Mouse (Mus musculus): ENCODE data around the gene B3gnt3. TPM values are rescaled to one million over a fixed set of nuclear protein-coding genes. Genes with fewer than 3 reads are reported as not detected.

B3gnt3 gene
- 6.1 TPM for polyA plus RNA-seq (2017; shearing (Covaris generic))

GRCm38 (mm10) chr8:71701414-71702086, at the start of gene B3gnt3:
TSS of gene B3gnt3 (minus strand) at chr8:71701789.

DNA sequence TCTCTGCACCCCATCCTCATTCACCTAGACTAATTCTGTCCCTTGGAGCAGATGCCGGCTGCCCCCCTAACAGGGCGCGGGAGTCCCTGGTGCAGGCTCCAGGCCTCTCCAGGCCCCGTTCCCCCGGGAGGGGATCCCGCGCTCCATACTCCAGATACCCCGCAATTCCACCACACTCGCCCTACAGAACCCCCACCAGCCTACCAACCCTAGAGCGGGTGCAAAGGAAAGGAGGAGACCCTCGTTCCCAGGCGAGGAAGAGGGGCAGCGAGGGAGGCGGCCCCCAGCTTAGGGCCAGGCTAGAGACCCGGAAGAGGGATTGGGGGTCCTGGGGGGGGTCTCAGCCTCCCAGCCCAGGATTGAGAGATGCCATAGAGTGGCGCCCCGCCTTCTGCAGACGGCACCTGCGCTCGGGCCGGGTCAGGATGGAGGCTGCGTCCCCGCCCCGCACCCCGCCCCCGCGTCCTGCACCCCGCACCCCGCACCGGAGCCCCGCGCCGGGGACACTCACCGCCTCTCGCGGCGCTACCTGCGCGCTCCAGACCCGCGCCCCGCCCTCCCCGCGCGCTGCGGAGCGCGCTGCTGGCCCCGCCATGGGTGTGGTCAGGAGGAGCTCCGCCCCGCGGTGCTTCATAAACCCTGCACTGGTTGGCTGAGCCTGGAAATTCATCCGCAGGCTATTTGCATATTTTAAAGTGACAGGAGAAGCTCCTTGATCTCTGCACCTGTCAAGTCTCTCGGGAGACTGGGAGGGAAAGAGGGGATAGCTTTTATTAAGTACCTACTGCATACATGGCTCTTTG, 23.7 kb upstream of the B3gnt3 start, which contains the start of gene Fcho1:
Gene Fcho1 (minus strand): TSS at position 595 of the 803 bp plus-strand sequence.

DNA sequence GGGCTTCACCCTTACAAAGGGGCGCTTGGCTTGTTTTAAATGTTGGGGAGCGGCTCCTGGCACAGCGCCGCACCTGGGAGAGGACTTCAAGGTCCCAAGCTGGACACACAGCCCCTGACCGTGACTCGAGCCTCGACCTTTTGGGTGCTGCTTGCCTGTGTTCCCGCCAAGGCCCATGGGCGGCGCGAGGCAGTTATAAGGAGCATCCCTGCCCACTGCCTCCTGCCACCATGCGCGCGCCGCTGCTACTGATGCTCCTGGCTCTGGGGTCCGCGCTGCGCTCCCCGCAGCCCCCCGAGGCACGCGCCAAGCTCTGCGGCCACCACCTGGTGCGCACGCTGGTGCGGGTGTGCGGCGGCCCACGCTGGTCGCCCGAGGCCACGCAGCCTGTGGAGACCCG, 12.6 kb downstream of the B3gnt3 start, which contains the start of gene Insl3:
Gene Insl3 (plus strand): TSS at position 187 of the 400 bp plus-strand sequence.

GRCm38 (mm10) chr8:71676020-71676741, 25.4 kb downstream of the B3gnt3 start, which contains the start of gene Jak3:
TSS of gene Jak3 (plus strand) at chr8:71676296.

GRCm38 (mm10) chr8:71671549-71671965, 30.0 kb downstream of the B3gnt3 start, which contains the start of gene Unc13a:
TSS of gene Unc13a (minus strand) at chr8:71671757.

Other genes with a start within 250 kb of the B3gnt3 start
- gene Abhd8, start 238.1 kb downstream of the B3gnt3 start, polyA plus RNA-seq (2017; shearing (Covaris generic)): 156 TPM
- gene Mrpl34, start 236.8 kb downstream of the B3gnt3 start, polyA plus RNA-seq (2017; shearing (Covaris generic)): 72.6 TPM
- gene Dda1, start 232.6 kb downstream of the B3gnt3 start, polyA plus RNA-seq (2017; shearing (Covaris generic)): 106 TPM
- 16.2 TPM for gene Ano8, start 215.8 kb downstream of the B3gnt3 start, polyA plus RNA-seq (2017; shearing (Covaris generic))
- 10.7 TPM for gene Gtpbp3, start 213.7 kb downstream of the B3gnt3 start, polyA plus RNA-seq (2017; shearing (Covaris generic))
- 0.55 TPM for gene Plvap, start 190.0 kb downstream of the B3gnt3 start, polyA plus RNA-seq (2017; shearing (Covaris generic))
- 0.19 TPM for gene Ccdc194, start 176.1 kb downstream of the B3gnt3 start, polyA plus RNA-seq (2017; shearing (Covaris generic))
- gene Bst2, start 164.3 kb downstream of the B3gnt3 start, polyA plus RNA-seq (2017; shearing (Covaris generic)): 116 TPM
- gene Mvb12a, start 158.9 kb downstream of the B3gnt3 start, polyA plus RNA-seq (2017; shearing (Covaris generic)): 96.2 TPM
- gene Tmem221, start 142.9 kb downstream of the B3gnt3 start, polyA plus RNA-seq (2017; shearing (Covaris generic)): 2.2 TPM
- 0.25 TPM for gene Nxnl1, start 135.2 kb downstream of the B3gnt3 start, polyA plus RNA-seq (2017; shearing (Covaris generic))
- 15.6 TPM for gene Slc27a1, start 132.9 kb downstream of the B3gnt3 start, polyA plus RNA-seq (2017; shearing (Covaris generic))
- gene Pgls, start 109.6 kb downstream of the B3gnt3 start, polyA plus RNA-seq (2017; shearing (Covaris generic)): 115 TPM
- gene Fam129c, start 104.1 kb downstream of the B3gnt3 start, polyA plus RNA-seq (2017; shearing (Covaris generic)): 13.0 TPM
- 51.1 TPM for gene Colgalt1, start 90.8 kb downstream of the B3gnt3 start, polyA plus RNA-seq (2017; shearing (Covaris generic))
- 0.63 TPM for gene Unc13a, start 30.0 kb downstream of the B3gnt3 start, polyA plus RNA-seq (2017; shearing (Covaris generic))
- 166 TPM for gene Jak3, start 25.5 kb downstream of the B3gnt3 start, polyA plus RNA-seq (2017; shearing (Covaris generic))
- 47.0 TPM for gene Insl3, start 12.6 kb downstream of the B3gnt3 start, polyA plus RNA-seq (2017; shearing (Covaris generic))
- 249 TPM for gene Fcho1, start 23.9 kb upstream of the B3gnt3 start, polyA plus RNA-seq (2017; shearing (Covaris generic))
- 11.2 TPM for gene Zfp709, start 180.2 kb upstream of the B3gnt3 start, polyA plus RNA-seq (2017; shearing (Covaris generic))
- gene Zfp882, start 206.8 kb upstream of the B3gnt3 start, polyA plus RNA-seq (2017; shearing (Covaris generic)): 7.3 TPM
- 17.5 TPM for gene Zfp617, start 206.8 kb upstream of the B3gnt3 start, polyA plus RNA-seq (2017; shearing (Covaris generic))
- gene Zfp961, start 249.2 kb upstream of the B3gnt3 start, polyA plus RNA-seq (2017; shearing (Covaris generic)): 23.2 TPM